ENCODE assay signal across 8 mouse cellular contexts in the genomic region with DNA sequence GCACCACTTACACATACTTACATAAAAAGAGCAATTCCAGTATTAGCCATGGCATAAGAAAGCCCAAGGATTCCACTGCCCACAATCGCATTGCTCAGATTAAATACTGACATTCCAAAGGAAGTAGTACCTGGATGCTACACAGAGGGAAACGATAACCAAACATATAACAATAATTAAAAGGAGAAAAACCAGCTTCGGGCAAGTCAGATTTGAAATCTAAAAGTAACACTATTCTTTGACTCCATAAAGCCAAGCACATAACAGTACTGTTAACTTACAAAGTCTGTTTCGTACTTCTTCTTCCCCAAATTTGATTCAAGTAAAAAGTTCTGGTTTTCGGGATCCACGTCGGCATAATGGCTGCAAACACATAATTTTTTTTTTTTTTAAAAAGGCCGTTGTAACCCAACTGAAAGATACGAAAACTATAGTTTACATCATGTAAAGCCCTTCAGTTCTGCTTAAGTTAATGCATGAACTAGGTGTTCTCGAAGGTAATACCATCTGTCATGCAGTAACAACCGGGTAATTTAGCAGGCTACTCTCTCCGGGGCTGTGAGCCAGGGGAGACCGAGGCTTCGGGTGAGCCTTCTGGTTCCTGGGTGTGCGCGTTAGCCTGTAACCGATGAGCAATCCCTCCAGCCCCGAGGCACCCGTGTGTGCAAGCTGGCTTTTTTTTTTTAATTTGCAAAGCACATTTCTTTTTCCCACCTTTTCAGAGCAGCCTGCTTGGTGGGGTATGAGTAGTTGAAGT. TPM values are rescaled to one million over a fixed set of nuclear protein-coding genes. Genes with fewer than 3 reads are reported as not detected.
DNase-seq lines count a peak whose midpoint lies in the region; ATAC-seq and TF ChIP-seq lines count a peak whose summit lies in the region.

No protein-coding gene starts in this region.

- TF ChIP-seq POLR2A in lung, adult 2 months (IDR thresholded peaks at IDR 0.05; ENCODE audit: borderline replicate concordance, extremely low read depth, low read depth, low read length): no peak
- no peak for TF ChIP-seq POLR2A in small intestine, adult 2 months (IDR thresholded peaks at IDR 0.05; ENCODE audit: low read depth, low read length)

- peak overlapping the region; percentile 100 for H3K27ac ChIP-seq in forebrain, embryonic 16.5 days (ENCODE audit: low read length)
- H3K27ac ChIP-seq in small intestine, adult 2 months (ENCODE audit: insufficient read depth, low read depth, low read length): peak overlapping the region; percentile 57

- TF ChIP-seq CTCF in lung, adult 2 months (IDR thresholded peaks at IDR 0.05; ENCODE audit: insufficient read depth, low read length): no peak
- TF ChIP-seq CTCF in small intestine, adult 2 months (IDR thresholded peaks at IDR 0.05; ENCODE audit: extremely low read depth, insufficient read length, insufficient replicate concordance, low read depth, low read length): no peak

- H3K9me3 ChIP-seq in forebrain, embryonic 16.5 days (ENCODE audit: control insufficient read depth, low read length): no peaks in the 10 kb centered on the region

- peak; percentile 12 for ATAC-seq in forebrain, embryonic 16.5 days

- no peak for DNase-seq in lung, adult 2 months
- no peak for DNase-seq in lung, postnatal 10 days
- DNase-seq in cerebellum, adult 11-12 months: peak; percentile 77
- DNase-seq in liver: peak; percentile 26
- DNase-seq in right cerebral cortex, postnatal 14 days: no peak
- DNase-seq in adrenal gland, adult 2 months: no peak

- H3K9ac ChIP-seq in forebrain, embryonic 16.5 days (replicated peaks; ENCODE audit: low read depth, low read length): peak overlapping the region; percentile 100

- peaks cover 22% of the 10 kb centered on the region for H3K36me3 ChIP-seq in forebrain, embryonic 16.5 days (ENCODE audit: control insufficient read depth, insufficient read depth)
- H3K36me3 ChIP-seq in small intestine, adult 2 months (ENCODE audit: control insufficient read depth, insufficient read depth, low read length): peaks cover 34% of the 10 kb centered on the region

- H3K4me2 ChIP-seq in forebrain, embryonic 16.5 days (ENCODE audit: low read length): peak overlapping the region; percentile 69

- peak overlapping the region; percentile 81 for H3K4me3 ChIP-seq in lung, adult 2 months (replicated peaks; ENCODE audit: extremely low read depth, low read depth, low read length)
- peak overlapping the region; percentile 90 for H3K4me3 ChIP-seq in forebrain, embryonic 16.5 days (replicated peaks; ENCODE audit: low read length)
- H3K4me3 ChIP-seq in small intestine, adult 2 months (ENCODE audit: low read depth, low read length): peak overlapping the region; percentile 73

- H3K27me3 ChIP-seq in forebrain, embryonic 16.5 days (replicated peaks; ENCODE audit: control insufficient read depth, insufficient read depth, low read length): no peaks in the 10 kb centered on the region
- H3K27me3 ChIP-seq in small intestine, adult 2 months (ENCODE audit: control insufficient read depth, insufficient read depth, low read length): no peaks in the 10 kb centered on the region

- 6% methylated on average over 19 of the region's 19 CpGs for WGBS in lung, adult 2 months
- 16% methylated on average over 19 of the region's 19 CpGs for WGBS in forebrain, embryonic 16.5 days
- WGBS in small intestine, adult 2 months: 3% methylated on average over 19 of the region's 19 CpGs

- peaks cover 9% of the 10 kb centered on the region; the same call in 1 of the 2 replicates for H3K4me1 ChIP-seq in lung, adult 2 months (ENCODE audit: control insufficient read depth, insufficient read depth, low read length)
- peaks cover 39% of the 10 kb centered on the region for H3K4me1 ChIP-seq in forebrain, embryonic 16.5 days (replicated peaks; ENCODE audit: control insufficient read depth, insufficient read depth, low read length)
- H3K4me1 ChIP-seq in small intestine, adult 2 months (ENCODE audit: control insufficient read depth, insufficient read depth, insufficient read length, low read length): peaks cover 9% of the 10 kb centered on the region; the same call in 1 of the 2 replicates

RNA-seq across cellular contexts. Expression of a gene that starts 1.5 kb away (rescaled TPM):
- polyA plus RNA-seq in lung, adult 2 months (2012; rRNA removed): 23.0 and 37.9 TPM in 2 replicates
- 161 and 200 TPM in 2 replicates for polyA plus RNA-seq in forebrain, embryonic 16.5 days (2015; fragmentation: Nextera tagmentation; extraction: Ambion mirVana)
- polyA plus RNA-seq in small intestine, adult 2 months (2012; rRNA removed): 10.3 and 13.9 TPM in 2 replicates
- 100 to 1,000 TPM; 113 to 208 TPM for total RNA-seq in adrenal gland, adult 2 months (2021)
- 20.4 and 30.4 TPM in 2 replicates for polyA plus RNA-seq in adrenal gland, adult 2 months (2012; rRNA removed)

RNA-seq across cellular contexts. Expression of a gene that starts 55.4 kb away (rescaled TPM):
- 17.6 and 19.9 TPM in 2 replicates for polyA plus RNA-seq in lung, adult 2 months (2012; rRNA removed)
- 154 and 158 TPM in 2 replicates for polyA plus RNA-seq in forebrain, embryonic 16.5 days (2015; fragmentation: Nextera tagmentation; extraction: Ambion mirVana)
- 6.6 and 15.0 TPM in 2 replicates for polyA plus RNA-seq in small intestine, adult 2 months (2012; rRNA removed)
- total RNA-seq in adrenal gland, adult 2 months (2021): 10 to 100 TPM; 25.3 to 29.1 TPM
- polyA plus RNA-seq in adrenal gland, adult 2 months (2012; rRNA removed): 4.4 and 6.5 TPM in 2 replicates

Comparison
In these comparisons a context has a peak if more than half of its experiments do, and no peak if none do; other contexts are left out.
1. DNase-seq: peak in cerebellum, adult 11-12 months (single experiment) and liver (single experiment); none in lung, adult 2 months (single experiment), lung, postnatal 10 days (single experiment), right cerebral cortex, postnatal 14 days (single experiment) and adrenal gland, adult 2 months (single experiment).
2. Peak in every context shown above with its lines, with median percentiles within 50 percentile points of each other: H3K4me3 ChIP-seq.